Mouse (Mus musculus) ES-CJ7 (cell line): ENCODE data around the gene Traf2.

Source experiments
- DNase-seq: peaks from one replicate; pipeline ENCODE4 v3.0.0; 2011; ENCODE audit warnings: low read depth, low spot score

Traf2 gene

DNA sequence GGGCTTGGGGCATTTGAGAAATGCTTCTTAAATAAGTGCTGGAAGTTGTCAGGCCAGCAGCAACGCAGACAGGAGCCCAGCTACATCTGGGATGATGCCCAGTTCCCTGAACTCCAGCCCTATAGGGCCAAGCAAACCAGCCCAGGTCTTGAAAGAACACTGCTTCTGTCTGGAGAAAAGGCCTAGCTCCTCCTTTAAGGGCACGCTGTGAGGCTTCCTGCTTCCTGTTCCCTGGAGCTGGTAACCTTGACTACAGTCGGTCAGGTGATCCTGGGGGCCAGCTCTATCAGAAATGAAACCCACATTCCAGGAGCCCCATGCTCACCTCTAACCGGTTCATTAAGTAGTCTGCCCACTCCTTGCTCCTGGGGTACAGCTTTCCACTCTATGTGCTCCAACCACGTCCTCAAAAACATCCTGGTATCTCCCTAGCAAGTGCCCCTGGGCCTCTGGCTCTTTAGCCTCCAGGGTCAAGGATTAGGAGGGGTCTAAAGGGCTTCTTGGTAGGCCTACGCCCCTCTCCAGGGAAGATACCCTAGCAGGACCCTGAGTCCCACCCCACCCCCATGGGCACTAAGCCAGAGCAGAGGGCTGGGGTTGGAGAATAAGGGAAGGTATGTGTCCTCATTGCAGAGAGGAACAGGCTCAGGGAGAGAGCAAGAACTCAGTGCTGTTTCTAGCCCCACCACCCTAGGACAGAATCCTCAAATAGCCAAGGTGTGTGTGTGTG, 48.7 kb downstream of the Traf2 start:
- DNase-seq = no peak

DNA sequence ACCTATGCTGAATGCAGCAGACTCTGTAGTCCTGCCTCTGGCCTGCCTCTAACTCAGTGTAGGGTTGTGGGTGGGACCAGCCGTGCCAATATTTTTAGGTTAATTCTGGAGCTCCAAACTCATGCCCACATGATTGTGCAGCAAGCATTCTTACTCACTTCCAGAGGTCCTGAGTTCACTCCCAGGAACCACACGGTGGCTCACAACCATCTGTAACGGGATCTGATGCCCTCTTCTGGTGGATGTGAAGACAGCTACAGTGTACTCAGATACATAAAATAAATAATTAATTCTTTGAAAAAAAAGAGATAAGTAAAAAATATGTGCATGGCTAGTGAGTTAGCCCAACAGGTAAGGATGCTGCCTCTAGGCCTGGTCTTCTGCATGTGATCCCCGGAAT, 50.3 kb downstream of the Traf2 start:
- DNase-seq = peak; percentile 67

DNA sequence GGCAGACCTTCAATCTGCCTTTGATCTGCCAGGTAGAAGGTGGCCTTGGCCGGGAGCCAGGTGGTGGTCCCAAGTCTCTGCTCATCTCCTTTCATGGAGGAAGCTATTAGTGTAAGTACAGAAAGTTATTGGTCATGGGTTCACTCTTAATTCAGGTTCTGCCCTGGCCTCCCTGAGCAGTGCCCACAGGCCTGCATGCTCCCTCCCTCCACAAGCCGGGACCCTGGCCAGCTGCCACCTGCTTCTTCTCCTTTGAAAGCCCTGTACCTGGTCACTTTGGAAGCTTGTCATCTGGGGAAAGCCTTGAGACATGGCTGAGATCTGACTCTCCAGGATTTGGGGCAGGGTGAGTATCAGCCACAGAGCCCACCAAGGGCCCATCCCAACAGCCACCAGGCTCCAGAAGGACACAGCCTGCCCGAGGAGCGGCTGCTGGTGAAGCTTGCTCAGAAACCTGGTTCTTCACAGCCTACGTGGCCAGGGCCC, 53.2 kb downstream of the Traf2 start, which contains the start of gene Lcn12:
Gene Lcn12 (minus strand): TSS at position 436 of the 486 bp plus-strand sequence.
- no peak for DNase-seq

DNA sequence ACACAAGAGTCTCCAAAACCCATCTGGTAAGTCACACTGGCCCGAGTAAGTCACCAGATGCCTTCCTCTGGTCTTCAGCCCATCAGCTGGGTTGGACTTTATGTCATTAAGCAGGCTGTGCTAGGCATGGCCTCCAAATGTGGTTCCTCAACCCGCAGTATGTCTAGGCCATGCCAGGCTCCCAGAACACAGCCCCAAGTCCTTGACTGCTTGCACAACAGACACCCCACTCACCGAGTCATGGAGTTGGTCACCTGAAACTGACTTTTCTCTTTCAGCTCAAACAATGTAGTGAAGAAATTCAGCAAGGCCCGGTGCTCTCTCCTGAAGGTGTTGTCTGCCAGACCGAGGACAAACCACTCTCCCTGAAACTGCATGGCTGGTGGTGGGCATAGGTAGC, 53.8 kb downstream of the Traf2 start:
- no peak for DNase-seq

DNA sequence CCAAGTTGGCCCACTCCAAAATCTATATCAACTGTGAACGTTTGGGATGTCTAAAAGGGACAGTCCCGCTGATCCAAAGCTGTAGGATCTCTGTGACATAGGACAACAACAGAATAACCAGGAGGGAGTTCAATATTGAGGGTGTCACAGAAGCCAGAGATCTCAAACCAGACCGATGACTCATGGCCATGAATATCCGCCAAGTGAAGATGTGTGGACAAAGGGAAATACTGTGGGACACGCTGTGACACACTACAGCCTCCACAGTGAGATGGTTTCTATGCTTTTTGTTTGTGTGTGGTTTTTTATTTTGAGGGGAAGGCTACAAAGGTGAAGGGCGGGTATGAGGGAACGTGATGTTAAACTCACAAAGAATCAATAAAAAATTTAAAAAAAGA, 58.1 kb downstream of the Traf2 start:
- DNase-seq = no peak

DNA sequence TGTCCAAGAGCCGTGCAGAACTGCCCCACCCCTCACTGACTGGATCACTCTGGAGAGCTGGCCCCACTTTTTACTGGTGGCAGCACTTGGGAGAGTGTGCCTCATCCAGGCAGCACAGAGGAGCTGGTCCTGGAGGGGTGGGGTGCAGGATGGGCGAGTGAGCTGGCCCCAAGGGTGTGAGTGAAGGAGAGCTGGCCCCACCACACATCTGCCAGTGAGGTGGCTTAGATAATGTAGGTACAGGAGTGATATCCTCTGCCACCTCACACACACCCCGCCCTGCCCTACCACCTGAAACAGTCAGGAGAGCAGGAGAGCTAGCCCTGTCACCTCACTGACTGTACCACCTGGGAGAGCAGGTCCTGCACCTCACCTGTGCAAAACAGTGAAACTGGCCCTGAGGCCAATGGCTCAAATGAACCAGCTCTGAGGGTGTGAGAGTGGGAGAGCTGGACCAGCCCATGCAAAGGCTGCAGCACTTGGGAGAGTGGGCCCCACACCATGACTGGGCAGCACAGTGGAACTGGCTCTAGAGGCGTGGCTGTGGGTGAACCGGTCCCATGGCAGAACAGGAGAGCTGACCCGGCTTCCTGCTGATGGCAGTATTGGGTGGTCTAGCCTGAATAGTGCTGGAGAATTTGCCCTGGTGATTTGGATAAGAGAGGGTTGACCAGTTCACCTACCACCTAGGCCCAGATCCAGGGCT, 58.6 kb downstream of the Traf2 start:
- no peak for DNase-seq

DNA sequence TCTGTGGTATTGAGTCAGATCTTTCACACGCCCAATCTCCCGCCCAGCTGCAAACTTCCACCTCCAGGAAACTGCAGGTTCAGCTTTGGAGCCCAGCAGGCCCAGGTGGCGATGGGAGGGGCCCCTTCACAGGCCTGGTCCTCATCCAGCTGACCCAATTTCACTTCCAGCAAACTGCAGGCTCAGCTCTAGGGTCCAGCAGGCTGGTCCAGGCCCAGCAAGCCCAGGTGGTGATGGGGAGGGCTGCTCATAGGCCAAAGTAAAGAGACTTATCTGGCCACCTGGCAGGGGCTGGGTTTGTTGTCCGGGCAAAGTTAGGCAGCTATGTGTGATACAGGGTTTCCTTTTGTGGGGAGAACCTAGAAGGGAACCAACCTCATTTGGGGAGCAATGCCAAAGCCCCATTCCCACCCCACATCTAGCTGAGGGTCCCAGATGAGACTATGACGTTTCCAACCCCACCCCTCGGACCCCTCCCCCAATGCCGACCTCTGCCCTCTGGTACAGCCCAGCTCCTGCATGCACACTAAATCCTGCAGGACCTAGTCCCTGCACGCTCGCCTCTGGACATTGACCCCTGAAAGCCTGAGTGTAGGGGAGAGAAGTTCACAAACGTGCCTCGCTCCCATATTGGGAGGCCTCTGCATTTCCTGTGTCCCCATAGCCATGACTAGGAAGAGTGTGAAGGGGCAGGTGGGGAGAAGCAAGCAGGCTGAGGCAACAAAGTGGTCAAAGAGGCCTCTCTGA, 61.7 kb downstream of the Traf2 start:
- DNase-seq = no peak

DNA sequence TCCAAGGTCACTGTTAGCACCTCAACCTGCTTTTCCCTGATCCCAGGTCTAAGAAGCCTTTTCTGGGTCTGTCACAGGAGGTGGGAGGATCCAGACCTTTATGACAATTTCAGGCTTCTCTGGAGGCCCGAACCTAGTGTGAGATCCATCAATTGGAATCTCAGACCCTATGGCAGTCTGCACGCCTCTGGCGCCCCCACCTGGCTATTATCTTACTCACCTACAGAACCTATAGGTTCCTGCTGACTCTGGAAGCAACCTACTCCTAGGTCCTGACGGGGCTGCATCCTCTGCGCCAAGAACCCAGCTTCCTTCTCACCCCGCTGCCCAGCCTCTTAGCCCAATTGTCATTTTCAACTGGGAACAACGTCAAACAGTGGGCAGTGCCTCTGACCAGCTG, 63.8 kb downstream of the Traf2 start:
- DNase-seq = peak; percentile 62

DNA sequence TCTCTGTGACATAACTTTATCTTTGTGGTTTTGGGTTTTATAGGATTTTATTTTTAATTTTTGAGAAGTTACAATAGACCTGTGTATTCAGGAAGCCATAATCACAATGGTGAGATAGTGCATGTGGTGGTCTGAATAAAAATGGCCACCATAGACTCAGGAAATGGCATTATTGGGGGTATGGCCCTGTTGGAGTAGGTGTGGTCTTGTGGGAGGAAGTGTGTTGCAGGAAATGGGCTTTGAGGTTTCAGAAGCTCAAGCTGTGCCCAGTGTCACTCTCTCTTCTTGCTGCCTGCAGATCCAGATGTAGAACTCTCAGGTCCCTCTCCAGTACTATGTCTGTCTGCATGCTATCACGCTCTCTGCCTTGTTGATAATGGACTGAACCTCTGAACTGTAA, 66.2 kb downstream of the Traf2 start:
- DNase-seq = no peak

DNA sequence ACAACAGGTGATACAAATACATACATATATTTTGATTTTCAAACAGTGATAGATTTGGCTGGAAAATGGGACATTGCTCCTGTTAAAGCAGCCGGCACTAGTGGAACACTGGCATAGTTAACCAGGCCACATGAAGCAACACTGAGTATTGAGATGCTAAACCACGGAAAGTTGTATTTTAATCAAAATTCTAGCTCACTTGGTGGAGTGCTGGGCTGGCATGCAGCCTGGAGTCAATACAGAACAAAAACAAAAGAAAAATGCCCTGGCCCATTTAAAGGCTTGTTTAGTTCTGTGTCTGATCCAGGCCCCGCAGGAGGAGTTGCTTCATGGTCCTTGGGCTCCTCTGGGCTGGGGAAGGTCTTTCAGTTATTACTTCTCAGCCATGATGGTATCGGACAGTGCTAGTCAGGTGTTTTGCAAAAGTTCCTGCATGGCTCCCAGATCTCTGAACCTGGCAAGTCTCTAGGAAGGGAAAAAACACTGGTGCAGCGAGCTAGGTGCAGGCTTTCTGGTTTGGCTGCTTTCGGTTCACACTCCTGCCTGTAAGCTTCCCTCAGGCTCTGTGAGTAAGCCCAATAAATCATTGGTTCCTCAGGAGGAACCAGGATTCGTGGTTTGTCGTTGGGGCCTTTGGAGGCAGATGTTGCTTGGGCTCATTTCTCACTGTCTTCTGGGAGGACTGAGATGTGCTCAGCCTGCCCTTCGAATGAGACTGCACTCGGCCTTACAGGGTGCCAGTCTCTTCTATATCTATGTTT, 67.0 kb downstream of the Traf2 start:
- DNase-seq = no peak

DNA sequence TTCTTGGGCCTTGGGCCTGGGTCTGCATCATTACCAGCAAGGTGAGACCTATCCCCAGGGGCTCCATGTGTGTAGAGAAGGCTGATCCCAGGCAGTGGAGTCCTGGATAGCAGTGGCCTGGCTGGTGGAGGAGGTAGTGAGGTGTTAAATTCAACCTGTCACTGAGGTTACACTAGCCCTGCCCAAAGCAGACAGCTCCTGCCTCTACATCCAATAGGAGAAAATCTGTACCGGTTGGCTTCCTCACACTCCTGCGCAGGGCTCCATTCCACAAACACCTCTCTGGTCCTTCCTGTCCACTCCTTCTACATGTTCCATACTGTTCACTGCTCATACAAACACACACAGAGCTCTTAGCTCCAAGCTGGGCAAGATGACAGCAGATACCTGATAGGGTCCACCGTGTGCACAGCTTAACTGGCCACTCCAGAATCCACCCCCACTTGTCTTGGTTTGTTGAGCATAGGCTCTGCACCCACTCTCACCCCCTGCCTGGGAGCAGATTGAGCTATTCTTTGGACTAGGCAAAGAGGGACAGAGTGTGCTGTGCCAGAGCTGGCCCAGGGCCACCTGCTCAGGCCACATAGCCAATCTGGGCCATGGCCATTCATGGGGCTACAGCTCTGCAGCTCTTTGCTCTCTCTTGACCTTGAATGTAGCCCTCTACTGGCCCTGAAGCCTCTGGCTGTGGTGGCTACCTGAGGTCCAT, 68.6 kb downstream of the Traf2 start:
- DNase-seq = no peak

DNA sequence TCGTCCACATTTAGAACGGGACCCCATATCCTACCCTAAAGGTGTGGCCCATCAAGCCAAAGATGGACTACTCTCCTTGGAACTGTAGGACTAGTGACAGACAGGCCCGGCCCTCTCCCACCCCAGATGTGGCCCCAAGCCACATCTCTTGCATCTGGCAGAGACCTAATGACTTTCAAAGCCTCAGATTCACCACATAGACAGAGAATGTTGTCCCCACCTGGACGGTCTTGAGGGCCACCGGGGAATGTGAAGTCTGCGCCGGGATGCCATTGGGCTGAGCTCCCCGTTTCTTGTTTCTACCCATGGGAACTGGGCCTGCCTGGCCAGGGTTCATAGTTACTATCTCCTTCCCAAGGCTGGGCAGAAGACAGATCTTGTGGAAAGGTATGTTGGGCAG, 69.2 kb downstream of the Traf2 start:
- DNase-seq = no peak

DNA sequence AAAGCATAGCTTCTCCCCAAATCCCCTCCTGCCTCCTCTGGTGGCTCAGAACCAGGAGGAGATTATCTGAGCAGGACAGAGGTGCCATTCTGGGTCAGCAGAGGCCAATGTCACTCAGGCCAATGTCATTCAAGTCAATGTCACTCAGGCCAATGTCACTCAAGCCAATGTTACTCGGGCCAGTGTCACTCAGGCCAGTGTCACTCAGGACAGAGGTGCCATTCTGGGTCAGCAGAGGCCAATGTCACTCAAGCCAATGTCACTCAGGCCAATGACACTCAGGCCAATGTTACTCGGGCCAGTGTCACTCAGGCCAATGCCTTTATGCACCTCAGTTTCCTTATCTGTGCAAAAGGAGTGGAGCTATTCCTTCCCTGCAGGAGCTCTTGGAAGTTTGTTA, 74.2 kb downstream of the Traf2 start:
- DNase-seq = no peak

DNA sequence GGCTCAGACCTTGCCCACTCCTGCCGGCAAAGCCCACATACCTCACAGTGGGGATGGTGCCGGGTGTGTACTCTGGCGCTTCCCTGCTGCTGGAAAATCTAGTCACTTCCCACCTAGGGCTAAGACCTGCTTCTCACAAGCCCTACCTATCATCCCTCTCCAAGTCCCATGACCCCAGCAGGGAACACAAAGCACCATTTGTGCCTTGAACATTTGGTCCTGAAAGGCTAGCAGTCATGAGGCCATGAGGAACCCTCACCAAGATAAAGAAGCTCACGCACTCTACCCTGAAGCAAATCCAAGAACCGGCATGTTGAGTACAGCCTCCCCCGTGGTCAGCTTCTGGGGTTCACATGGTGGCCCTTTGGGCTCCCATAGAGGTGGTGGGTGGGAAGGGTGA, 76.8 kb downstream of the Traf2 start, which contains the start of gene Ptgds:
Gene Ptgds (minus strand): TSS at position 78 of the 400 bp plus-strand sequence.
- DNase-seq = no peak

DNA sequence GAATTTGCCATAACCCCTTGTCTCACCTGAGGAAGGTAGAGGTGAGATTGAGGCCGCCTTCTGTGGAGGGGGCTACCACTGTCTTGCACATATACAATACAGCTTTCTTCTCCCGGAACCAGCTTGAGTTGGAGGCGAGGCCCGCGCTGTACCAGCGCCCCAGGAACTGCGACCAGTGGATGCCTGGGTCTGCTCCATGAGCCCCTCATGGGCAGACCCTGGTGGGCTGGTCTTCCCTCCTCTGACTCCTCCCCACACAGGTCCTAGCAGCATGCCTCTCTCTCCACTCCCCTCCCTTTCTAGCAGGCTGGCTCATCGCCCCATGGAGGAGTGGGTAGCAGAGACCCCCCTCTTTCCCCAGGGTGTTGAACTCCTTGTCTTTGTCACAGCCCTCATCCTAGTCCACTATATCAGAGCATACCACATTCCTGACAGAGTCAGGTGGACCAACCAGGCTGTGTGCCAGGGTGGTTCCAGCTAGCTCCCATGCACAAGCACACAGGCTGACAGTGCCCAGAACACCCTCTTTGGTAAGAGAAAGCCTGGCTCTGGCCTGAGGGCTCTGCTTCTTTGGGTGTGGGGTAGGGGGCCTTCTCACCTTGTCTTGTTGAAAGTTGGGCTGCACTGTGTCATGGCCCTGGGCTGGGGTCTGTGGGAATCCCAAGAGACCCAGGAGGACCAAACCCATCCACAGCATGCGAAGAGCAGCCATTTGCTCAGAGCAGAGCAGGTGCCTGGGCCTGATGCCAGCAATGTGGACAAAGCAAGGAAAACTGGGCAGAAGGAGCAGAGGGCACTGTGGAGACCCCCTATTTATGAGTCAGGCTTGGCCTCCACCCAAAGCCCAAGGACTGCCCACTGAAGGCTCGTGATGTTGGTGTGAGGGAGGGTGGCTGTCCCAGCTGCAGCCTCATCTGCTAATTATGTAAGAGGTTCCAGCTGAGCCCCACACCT, 77.5 kb downstream of the Traf2 start:
- DNase-seq = no peak
